Mouse (Mus musculus): Measurements from ENCODE around the gene Ptprn2.

Ptprn2 gene

DNA sequence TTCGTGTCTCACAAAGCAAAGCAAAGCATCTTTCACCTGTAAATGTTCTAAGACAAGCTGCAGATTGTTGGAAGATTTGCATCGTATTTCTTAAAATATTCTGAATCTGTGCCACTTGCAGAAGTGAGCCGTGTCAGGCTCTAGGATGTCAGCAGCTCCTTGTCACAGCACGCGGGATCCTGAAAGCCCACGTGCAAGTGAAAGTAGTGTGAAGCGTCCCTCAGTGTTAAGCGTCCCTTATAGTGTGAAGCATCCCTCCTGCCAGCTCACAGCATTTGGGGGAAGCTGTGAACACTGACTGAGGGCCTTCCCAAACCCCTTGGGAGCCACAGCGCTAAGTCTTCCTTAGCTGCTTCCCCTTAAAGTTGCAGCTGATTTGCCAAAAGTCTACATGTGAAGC, 768.8 kb downstream of the Ptprn2 start:
- DNase-seq (ENCODE audit: low read depth in 1 of 2, low spot score in 2 of 2): no peak

DNA sequence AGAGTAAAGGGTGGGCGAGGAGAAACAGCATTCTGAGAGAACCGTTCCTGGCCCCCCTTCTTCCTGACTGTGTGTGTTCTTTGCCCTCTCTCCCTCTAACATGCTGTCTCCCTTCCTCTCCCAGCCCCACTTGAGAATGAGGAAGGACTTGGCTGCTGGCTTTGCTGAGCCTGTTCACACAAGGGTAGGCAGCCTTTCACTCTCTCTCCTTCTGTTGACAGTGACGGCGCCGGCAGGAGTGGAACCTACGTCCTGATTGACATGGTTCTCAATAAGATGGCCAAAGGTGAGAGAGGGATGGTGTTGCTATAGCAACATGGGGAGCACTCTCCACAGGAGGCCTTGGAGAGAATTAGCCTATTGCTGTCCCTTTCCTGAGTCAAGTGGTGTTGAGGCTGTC, 769.8 kb downstream of the Ptprn2 start:
- no peak for DNase-seq (ENCODE audit: low read depth in 1 of 2, low spot score in 2 of 2)

DNA sequence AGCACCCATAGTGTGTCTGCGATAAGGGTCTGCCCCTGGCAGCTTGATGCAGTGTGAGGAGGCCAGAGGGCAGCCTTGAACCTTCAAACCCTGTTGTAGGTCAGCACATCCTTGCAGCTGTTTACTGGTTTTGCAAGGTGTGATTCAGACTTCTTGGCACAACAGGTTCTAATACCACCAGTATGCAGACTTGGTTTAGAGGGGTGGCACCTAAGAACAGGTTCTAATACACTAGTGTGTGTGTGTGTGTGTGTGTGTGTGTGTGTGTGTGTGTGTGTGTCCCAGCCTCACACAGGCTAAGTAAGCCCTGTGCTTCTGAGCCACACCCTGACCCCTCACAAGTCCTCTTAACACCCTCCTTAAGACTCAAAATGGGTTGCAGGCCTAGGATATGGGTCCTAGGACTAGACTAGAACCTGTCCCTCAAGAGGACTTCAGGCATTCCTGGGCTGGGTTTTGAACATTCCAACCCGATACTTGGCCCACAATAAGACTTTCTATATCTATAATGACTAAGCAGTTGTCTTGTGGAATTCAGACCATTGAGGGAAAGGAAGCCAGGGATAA, 770.3 kb downstream of the Ptprn2 start:
- no peak for DNase-seq (ENCODE audit: low read depth in 1 of 2, low spot score in 2 of 2)

DNA sequence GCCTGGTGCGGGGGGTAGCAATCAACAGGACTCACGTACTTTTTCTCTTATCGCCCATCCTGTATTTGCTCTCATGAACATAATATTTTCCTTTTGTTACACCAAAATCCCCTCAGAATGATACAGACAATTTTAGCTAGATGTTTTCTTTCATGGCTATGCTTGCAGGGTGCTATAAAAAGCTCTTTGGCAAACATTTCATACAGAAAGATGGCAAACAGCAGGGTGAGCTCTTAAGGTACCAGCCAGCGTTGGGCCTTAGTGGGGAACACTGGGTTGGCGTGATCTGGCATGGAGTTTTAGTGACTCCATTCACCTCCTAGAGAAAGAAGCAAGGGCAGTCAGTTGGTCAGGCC, 771.3 kb downstream of the Ptprn2 start:
- no peak for DNase-seq (ENCODE audit: low read depth in 1 of 2, low spot score in 2 of 2)

DNA sequence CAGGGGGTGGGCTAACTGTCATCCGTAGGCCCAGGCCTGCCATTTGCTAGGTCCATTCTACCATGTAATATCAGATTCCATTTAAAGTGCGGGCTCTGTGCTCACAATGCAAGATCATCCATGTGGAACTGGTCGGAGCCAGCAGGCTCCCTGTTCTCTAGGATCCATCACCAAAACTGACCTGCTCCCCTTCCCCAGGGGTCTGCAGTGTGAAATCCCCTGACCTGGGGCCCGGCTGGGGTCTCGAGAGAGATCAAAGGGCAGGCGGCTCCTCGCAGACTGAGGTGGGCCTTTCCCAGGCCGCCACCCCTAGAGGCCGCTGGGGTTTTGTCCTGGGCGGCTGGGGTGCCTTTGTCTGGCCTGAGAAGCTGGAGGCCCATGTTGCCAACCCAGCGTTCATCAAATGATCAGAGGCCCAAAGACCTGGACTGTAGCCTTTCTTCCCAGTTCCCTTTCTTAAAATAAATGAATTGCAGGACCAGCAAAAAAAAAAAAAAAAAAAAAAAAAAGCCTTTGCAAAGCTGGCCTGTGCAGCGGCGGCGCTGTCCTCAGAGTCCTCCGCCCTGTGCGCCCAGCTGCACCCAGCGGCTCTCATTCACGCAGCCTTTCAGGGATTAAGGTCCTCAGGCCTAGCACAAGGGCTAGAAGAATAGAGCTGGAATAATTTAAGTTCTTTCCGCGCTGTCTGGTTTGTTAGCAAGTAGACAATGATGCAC, 771.8 kb downstream of the Ptprn2 start:
- no peak for DNase-seq (ENCODE audit: low read depth in 1 of 2, low spot score in 2 of 2)

DNA sequence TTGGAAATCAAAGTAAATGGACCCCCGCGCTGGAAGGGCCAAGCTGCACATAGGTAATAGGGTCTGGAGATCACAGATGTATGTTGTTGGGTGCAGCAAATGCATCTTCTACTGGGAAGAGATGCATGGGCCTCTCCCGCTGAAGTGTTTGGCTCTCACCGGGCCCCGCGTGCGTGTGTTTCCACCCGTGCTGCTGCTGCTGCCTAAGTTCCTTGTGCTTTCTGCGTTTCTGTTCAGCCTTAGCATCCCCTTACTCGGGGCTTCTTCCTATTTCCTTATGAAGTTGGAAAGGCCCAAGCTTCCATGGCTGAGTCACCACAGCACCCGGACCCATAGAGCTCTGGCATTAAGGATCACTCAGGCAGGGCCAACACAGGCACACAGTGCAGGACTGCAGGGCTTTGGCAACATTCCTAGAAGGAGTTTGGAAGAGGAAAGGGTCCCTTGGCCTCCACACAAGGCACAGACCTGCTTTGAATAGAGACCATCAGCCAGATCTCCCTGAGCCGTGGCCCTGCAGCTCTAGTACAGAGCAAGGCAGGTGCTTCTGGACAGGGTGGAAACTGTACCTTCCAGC, 772.5 kb downstream of the Ptprn2 start:
- DNase-seq (ENCODE audit: low read depth in 1 of 2, low spot score in 2 of 2): no peak

DNA sequence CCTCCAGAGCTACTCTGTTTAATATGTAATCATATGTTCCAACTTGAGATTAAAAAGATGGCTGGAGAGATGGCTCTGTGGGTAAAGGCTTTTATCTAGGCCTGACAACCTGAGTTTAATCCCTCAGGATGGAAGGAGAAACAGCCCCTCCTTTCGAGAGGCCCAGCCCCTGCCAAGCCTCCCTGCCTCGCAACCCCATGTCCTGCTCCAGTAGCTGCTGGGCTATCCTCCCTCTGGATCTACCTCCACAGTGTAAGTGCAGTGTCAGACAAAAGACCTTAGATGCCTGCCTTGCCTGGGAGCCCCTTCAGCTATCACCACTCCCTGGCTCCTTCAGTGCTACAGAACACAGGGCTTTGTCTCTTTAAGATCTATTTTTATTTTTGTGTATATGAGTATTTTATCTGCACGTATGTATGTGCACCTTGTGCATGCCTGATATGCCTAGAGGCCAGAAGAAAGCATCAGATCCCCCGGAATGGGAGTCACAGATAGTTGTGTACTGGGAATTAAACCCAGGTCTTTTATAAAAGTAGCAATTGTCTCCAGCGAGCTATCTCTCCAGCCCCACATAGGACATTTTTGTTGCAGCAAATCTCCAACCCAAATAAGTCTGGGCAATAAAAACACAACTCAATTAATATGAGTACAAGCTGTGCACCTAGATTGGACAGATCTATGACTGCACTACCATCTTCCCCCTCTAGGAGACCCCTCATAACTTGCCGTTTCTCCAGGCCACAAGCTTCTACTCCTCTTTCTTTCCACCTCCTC, 775.1 kb downstream of the Ptprn2 start:
- DNase-seq (ENCODE audit: low read depth in 1 of 2, low spot score in 2 of 2): no peak

DNA sequence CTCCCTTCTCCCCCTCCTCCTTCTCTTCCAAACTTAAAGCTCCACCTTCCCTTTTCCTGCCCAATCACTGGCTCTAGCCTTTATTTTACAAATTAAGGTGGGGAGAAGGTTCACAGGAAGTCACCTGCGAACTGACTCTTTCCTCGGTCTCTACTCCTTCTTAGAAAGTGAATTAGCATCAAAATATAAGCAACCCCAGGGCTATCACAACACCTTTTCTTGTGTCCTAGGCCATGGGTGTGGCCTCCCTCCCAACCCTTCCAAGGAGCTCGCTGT, 775.6 kb downstream of the Ptprn2 start:
- DNase-seq (ENCODE audit: low read depth in 1 of 2, low spot score in 2 of 2): no peak

DNA sequence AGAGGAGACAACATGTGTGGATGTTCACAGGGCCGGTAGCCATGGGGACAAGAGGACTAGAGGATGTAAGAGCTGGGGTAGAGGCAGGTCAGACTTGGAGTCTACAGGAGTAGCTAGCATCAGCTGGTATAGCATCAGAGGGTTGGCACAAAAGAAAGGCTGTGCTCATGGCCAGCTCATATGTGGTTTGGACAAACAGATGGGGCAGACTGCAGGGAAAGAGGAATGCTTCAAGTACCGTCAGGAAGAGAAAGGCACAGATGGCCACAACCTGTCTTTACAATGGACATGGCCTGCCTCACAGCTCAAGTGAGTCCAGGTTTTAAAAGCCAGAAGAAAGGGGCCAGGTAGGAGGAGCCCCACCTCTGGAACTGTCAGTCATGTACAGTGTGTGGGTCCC, 776.5 kb downstream of the Ptprn2 start:
- DNase-seq (ENCODE audit: low read depth in 1 of 2, low spot score in 2 of 2): no peak

DNA sequence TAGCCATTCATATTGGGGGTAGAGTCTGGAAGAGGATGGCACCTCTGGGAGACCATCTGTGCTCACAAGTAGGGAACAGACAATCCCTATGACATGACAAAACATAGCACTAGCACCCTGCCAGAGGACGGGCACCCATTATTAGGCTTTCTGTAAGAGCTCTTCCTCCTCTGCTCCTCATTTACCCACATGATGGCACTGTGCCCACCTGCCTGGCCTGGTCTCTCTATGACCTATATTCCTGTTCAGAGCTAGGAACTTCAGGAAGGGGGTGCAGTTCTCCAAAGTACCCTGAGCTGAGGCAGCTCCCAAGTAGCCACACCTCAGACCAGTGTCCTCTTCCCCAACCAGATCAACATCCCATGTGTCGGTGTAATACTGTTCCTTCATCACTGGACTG, 777.6 kb downstream of the Ptprn2 start:
- DNase-seq (ENCODE audit: low read depth in 1 of 2, low spot score in 2 of 2): no peak

DNA sequence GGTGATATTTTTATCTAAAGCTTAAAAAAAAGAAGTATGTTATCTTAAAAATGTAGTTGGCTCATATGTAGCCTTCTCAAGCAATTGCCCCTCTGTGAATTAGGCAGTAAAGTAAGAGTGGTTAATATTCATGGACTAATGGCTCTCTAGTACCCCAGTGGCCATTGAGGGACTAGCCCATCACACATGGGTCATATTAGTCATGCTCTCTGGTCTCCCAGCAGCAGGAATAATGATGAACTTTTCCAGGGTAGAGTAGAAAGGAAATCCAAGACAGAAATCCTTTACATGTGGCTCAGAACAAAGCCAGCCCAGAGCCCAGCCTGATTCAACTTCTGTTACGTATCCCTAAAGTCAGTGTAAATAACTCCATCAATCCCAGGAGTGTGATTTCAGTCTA, 779.7 kb downstream of the Ptprn2 start:
- no peak for DNase-seq (ENCODE audit: low read depth in 1 of 2, low spot score in 2 of 2)

DNA sequence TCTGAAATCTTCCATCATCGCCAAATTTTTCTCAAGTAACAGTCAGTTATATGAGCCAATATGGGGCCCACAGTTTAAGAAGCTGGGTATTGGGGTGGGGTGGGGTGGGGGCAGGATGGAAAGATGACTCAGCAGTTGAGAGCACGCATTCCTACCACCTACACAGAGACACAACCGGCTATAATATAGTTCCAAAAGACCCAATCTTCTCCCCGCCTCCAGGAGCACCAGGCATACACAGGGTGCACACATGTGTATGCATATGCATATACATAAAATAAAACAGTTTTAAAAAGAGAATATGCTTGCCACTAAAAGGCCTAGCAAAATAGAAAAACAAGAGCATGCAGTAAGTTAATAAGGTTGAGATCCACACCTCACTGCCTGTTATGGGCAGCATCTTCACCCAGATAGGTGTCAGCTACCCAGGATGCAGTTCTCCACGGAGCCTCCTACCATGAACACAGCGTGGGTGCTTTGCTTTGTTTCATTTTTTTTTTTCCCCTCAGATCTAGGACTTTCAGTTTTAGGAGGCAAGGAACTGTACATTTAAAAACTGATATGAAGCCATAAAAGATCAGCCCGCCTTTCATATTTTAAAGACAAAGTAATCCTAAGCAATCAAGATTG, 783.1 kb downstream of the Ptprn2 start:
- DNase-seq (ENCODE audit: low read depth in 1 of 2, low spot score in 2 of 2): no peak

DNA sequence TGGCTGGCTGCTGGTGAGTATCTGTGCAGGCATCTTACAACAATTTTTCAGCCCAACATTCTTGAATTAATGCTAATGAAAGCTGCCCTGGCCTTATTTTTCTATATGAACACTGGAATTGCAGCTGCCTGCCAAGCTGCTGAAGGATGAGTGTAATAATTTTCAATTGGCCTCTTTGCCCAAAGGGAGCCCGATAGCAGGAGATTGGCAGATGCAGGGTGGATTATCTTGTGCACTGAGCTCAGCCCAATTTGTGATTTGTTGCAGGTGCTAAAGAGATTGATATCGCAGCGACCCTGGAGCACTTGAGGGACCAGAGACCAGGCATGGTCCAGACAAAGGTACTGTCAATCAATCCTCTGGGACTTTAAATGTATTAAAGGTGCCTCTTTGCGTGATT, 783.8 kb downstream of the Ptprn2 start:
- no peak for DNase-seq (ENCODE audit: low read depth in 1 of 2, low spot score in 2 of 2)

DNA sequence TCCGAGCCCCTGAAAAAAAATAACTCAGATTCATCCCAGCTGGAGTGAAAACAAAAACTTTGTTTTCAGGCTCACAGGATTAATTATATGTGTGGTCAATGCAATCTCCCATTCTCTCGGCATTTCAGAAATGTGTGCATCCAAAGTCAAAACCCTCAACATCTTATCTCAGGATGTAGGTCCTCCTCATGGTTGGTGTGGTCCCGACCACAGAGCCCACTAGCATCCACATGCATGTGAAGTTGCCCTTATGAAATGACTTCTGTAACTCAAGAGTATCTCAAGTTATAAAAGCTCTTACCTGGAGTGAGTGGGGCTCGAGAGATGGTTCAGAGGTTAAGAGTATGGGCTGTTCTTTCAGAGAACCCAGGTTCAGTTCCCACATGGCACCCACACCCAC, 784.7 kb downstream of the Ptprn2 start:
- DNase-seq (ENCODE audit: low read depth in 1 of 2, low spot score in 2 of 2): no peak

DNA sequence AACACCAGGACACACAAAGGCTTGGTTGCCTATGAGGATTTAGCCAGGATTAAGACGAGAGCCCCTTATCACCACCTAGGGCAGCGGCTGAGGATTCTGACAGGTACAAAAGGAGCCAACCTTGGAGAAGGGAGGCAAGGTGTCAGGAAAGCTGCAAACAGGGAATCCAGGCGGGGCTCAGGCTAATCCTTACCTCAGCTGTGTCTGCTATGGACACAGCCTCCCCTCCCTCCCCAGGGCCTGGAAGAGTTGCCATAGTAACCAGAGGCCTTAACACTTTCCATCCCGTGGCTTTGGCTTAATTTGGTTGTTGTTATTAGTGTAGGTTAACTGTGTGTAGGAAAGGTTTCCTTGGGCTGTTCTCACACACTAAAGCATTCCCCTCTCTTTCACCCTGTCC, 787.6 kb downstream of the Ptprn2 start:
- DNase-seq (ENCODE audit: low read depth in 1 of 2, low spot score in 2 of 2): no peak

DNA sequence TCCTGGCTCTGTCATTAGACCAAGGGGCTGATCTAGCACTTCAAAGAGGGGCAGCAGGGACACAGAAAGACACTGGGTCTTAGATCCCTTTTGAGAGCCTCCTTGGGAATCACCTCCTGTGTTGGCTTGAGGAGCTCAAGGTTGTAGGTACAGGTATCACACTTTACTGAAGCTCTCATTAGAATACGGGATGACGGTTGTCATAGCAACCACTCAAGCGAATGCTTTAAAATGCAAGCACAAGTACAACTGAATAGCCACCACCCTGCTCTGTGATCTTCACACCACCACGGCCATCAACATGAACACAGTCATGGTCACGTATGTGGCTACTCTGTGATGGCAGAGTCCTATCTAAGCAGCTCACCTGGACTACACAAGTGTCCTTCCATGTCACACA, 789.1 kb downstream of the Ptprn2 start:
- DNase-seq (ENCODE audit: low read depth in 1 of 2, low spot score in 2 of 2): no peak

DNA sequence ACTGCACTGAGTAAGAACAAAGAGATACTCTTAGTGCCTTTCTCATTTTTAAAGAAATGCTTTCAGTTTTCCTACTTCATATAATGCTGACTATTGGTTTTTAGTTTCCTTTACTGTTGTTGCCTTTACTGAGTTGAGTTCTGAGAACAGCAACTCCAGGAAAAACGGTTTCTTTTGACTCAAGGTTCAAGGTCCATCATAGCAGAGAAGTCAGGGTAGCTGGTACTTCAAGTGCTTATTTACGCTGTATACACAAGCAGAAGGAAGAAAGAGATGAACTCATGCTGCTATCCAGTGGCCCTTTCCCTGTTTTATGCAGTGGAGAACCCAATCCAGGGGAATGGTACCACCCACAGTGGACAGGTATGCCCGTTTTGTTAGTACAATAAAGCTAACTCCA, 795.3 kb downstream of the Ptprn2 start:
- DNase-seq (ENCODE audit: low read depth in 1 of 2, low spot score in 2 of 2): no peak

DNA sequence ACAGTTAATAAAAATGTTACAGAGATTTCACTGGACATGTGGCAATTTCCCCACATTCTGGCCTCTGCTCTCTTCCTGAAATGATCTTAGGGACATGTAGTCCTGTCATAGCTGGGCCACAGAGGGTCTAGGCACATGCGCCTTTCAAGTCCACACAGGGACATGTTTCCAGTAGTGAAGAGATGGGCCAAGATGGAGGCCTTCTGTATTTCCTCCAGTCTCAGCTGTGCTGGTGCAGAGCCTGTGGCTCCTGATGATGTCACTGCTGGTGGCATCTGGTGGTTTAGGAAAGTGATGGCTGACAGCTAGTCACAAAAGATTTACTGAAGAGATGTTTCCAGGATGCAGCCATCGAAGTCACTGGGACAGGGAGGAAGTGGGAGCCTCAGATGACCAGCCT, 797.1 kb downstream of the Ptprn2 start:
- no peak for DNase-seq (ENCODE audit: low read depth in 1 of 2, low spot score in 2 of 2)

DNA sequence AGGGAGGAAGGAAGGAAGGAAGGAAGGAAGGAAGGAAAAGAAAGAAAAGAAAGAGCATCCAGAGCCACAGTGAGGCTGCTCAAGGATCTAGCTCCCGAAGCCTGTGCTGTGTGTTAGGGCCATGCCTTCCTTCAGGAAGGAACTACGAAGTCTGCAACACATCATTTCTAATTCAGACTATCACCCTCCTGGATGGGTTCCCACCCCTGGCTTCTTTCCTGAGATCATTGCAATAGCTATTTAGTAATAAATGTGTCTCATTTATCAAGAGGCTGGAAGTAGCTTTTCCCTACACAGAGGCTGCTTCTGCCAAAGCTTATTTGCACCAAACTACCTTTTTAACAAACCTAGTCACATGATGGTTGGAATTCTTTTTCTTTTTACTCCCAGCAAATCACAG, 801.9 kb downstream of the Ptprn2 start:
- no peak for DNase-seq (ENCODE audit: low read depth in 1 of 2, low spot score in 2 of 2)

DNA sequence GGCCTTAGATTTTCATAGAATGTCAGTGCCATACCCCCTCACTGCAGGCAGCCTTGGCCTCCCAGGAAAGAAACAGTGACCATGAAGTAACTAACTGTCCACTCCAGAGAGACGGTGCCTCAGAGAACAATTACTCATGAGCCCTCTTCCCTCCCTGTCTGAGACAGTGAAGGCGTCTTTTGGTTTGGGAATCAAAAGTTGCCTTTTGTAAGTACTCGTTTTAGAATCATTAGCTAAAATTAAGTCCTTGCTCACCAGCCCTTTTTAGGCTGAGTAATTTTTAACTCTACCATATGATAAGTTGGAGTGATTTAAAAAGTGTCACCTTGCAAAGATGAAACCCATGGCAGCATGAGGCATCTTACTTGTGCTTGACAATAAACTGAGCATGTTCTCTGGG, 806.4 kb downstream of the Ptprn2 start:
- no peak for DNase-seq (ENCODE audit: low read depth in 1 of 2, low spot score in 2 of 2)

DNA sequence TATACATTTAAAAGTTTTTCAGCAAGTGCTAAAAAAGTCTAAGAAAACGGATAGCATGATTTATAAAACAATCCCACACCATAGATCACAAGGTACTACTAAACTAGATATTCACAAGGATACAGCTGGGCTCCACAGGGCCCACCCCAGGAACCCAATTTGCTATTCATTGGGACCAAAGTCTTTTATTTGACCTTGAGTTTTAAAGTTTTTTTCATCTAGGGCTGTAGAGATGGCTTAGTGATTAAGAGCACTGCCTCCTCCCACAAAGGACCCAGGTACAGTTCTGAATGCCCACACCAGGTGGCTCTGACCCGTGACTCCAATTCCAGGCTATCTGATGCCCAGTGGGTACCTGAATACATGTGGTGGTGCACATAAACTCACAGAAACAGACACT, 811.3 kb downstream of the Ptprn2 start:
- DNase-seq (ENCODE audit: low read depth in 1 of 2, low spot score in 2 of 2): no peak

DNA sequence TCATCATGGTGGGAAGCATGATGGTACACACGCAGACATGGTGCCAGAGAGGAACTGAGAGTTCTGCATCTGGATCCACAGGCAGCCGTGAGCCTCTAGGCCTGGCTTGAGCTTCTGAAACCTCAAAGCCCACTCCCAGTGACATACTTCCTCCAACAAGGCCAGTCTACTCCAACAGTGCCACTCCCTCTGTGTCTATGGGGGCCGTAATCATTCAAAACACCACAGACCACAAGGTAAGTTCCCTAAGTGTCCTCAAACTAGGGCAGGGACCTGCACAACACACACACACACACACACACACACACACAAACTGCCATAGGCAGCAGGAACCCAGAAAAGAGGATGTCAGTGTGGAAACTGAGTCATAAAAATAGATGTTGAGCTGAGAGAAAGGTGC, 813.6 kb downstream of the Ptprn2 start:
- DNase-seq (ENCODE audit: low read depth in 1 of 2, low spot score in 2 of 2): peak in 1 of 2 experiments; percentile 1
